Mouse (Mus musculus): Measurements from ENCODE around the gene Tmbim4. TPM values are rescaled to one million over a fixed set of nuclear protein-coding genes. Genes with fewer than 3 reads are reported as not detected.

The Tmbim4 gene
- 208 and 218 TPM in 2 replicates for polyA plus RNA-seq (2015; fragmentation: Nextera tagmentation; extraction: Ambion mirVana)

DNA sequence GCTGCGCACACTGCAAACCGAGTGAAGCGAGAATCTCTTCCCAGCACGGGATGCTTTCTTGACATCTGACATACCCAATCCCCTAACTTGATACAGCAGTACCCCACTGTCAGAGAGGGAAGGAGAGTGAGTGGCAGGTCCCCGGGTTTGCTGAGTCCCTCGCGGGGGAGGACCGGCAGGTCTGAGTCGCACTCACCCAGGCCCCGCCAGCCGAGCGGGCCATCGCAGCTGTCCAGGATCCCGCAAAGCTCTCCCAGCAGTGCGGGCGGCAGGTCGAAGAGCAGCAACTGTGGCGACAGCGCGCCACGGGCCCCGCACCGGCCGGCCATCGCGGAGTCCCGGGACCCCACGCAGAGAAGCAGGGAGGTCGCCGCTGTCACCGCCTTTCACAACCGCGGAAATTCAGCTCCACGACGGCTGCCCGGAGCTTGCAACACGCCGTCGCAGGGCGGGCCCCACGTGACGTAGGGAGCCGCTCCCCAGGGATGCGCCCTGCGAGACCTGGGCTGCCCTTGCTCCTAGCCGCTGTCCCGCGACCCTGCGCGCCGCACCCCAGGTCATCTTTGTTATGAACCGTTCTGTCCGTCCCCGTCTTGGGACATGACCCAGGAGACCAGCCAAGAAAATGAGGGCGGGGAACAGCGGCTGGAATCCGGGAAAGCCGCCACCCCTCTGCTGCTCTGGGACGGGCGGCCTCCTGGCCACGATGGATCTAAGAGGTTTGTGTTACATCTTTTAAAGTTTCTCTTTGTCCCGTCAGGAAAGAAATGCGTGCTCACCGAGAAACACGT lies at the start of gene Tmbim4:
Tmbim4 (plus strand) TSS at position 460 of the 791 bp plus-strand sequence.
- Histone ChIP-seq H3K9me3 (ENCODE audit: low read length) (no peaks in the 10 kb centered on the region), H3K4me3 (ENCODE audit: low read length) (peak within 1 kb of the TSS; percentile 64), H3K27me3 (ENCODE audit: insufficient read depth, low read length) (peaks cover 9% of the 10 kb centered on the region; the same call in 1 of the 2 replicates), H3K4me2 (replicated peaks; ENCODE audit: low read depth, low read length) (peak within 1 kb of the TSS; percentile 91), H3K9ac (replicated peaks; ENCODE audit: low read length) (peak within 1 kb of the TSS; percentile 70), H3K27ac (ENCODE audit: low read length) (no peak within 1 kb of the TSS), H3K4me1 (ENCODE audit: insufficient read depth, low read length) (peaks cover 9% of the 10 kb centered on the region; the same call in 1 of the 2 replicates), H3K36me3 (ENCODE audit: insufficient read depth, low read length) (no peaks in the 10 kb centered on the region)
- WGBS = 1% methylated on average over 64 of the region's 65 CpGs
- ATAC-seq (ENCODE audit: low FRiP score, low TSS enrichment) = peak; percentile 84

DNA sequence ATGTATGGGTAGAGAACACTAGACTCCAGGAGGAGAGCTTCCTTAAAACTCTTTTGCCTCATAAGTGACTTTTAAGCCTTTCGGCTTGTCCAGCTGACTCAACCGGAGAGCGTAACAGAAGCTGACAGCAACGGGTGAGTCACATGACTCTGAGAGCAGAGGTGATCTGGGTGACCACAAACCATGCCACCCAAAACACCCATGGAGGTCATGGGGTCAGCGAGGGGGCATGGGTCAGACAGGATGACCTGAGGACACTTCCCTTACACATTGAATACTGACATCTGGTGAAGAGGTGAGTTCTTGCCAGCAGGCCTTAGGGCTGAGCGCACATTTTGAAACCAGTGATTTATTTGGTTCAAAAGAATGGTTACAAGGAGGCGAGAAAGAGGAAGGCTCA lies 49.7 kb upstream of the Tmbim4 start:
- 79% methylated on average over 7 of the region's 7 CpGs for WGBS
- no peak overlapping the region for H3K4me3 ChIP-seq (ENCODE audit: low read length)
- ATAC-seq (ENCODE audit: low FRiP score, low TSS enrichment) = no peak
- peaks cover 9% of the 10 kb centered on the region; the same call in 1 of the 2 replicates for H3K9me3 ChIP-seq (ENCODE audit: low read length)
- H3K4me1 ChIP-seq (ENCODE audit: insufficient read depth, low read length) = no peaks in the 10 kb centered on the region
- no peaks in the 10 kb centered on the region for H3K27me3 ChIP-seq (ENCODE audit: insufficient read depth, low read length)
- no peaks in the 10 kb centered on the region for H3K36me3 ChIP-seq (ENCODE audit: insufficient read depth, low read length)
- no peak overlapping the region for H3K9ac ChIP-seq (replicated peaks; ENCODE audit: low read length)
- no peak overlapping the region for H3K27ac ChIP-seq (ENCODE audit: low read length)
- no peak overlapping the region for H3K4me2 ChIP-seq (replicated peaks; ENCODE audit: low read depth, low read length)

DNA sequence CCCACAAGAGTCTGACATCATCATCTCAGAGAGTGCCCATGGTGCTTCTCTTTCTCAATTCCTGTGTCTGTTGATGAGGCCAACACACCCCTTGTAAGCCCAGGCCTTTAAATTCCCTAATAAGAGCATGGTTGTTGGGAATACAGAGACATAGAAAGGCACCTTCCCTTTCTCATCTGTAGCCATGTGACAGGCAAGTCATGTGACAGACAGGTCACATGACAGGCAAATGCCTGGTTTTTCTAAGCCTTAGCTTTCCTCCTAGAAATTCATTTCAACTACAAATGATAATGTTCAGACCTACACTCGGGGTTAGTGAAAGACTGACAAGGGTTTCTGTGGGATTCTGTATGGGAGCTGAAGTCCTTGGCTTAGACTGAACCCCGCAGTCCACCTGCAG lies 47.5 kb upstream of the Tmbim4 start:
- no peaks in the 10 kb centered on the region for H3K27me3 ChIP-seq (ENCODE audit: insufficient read depth, low read length)
- ATAC-seq (ENCODE audit: low FRiP score, low TSS enrichment) = no peak
- H3K9ac ChIP-seq (replicated peaks; ENCODE audit: low read length) = no peak overlapping the region
- WGBS = 84% methylated on average over 2 of the region's 2 CpGs
- H3K4me3 ChIP-seq (ENCODE audit: low read length) = no peak overlapping the region
- no peak overlapping the region for H3K27ac ChIP-seq (ENCODE audit: low read length)
- no peaks in the 10 kb centered on the region for H3K36me3 ChIP-seq (ENCODE audit: insufficient read depth, low read length)
- peaks cover 9% of the 10 kb centered on the region; the same call in 1 of the 2 replicates for H3K9me3 ChIP-seq (ENCODE audit: low read length)
- no peak overlapping the region for H3K4me2 ChIP-seq (replicated peaks; ENCODE audit: low read depth, low read length)
- H3K4me1 ChIP-seq (ENCODE audit: insufficient read depth, low read length) = no peaks in the 10 kb centered on the region

DNA sequence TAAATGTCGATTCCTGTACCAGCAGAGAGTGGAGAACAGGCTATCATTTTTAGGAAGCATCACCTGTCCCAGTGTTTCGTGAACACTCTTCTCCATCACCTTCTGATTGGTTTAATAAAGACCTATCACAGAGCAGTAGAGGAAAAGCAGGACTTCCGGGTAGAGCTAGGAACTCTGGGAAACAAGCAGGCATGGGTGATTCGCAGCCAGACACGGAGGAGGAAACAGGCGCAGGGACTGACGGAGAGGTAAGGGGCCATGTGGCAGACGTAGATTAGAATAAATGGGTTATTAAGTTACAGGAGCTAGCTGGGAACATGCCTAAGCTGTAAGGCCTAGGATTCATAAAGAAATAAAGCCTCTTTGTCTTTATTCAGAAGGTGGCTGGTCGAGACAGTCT lies 40.9 kb upstream of the Tmbim4 start:
- Histone ChIP-seq H3K4me2 (replicated peaks; ENCODE audit: low read depth, low read length) (no peak overlapping the region), H3K27ac (ENCODE audit: low read length) (no peak overlapping the region), H3K4me1 (ENCODE audit: insufficient read depth, low read length) (no peaks in the 10 kb centered on the region), H3K27me3 (ENCODE audit: insufficient read depth, low read length) (no peaks in the 10 kb centered on the region), H3K9ac (replicated peaks; ENCODE audit: low read length) (no peak overlapping the region), H3K4me3 (ENCODE audit: low read length) (no peak overlapping the region), H3K36me3 (ENCODE audit: insufficient read depth, low read length) (no peaks in the 10 kb centered on the region), H3K9me3 (ENCODE audit: low read length) (no peaks in the 10 kb centered on the region)
- ATAC-seq (ENCODE audit: low FRiP score, low TSS enrichment) = no peak
- 78% methylated on average over 9 of the region's 9 CpGs for WGBS

DNA sequence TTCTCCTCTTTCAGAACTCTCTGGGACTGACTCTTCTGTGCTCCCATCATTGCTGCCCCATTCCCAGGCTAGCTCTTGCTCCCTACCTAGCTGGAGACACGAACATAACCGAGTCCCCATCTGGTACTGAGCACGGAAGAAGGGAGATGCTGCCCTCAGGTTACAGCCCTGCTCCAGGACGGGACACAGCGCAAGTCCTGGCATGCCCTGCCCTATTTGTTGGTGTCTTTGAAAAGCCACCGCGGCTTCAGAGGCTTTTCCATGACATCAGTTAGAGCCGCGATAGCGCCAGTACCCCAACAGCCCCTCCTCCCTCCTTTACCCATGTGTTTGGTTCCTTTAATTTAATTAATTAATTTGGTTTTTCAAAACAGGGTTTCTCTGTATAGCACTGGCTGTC lies 38.5 kb upstream of the Tmbim4 start:
- no peak overlapping the region for H3K9ac ChIP-seq (replicated peaks; ENCODE audit: low read length)
- H3K9me3 ChIP-seq (ENCODE audit: low read length) = no peaks in the 10 kb centered on the region
- WGBS = 89% methylated on average over 10 of the region's 10 CpGs
- no peak overlapping the region for H3K4me2 ChIP-seq (replicated peaks; ENCODE audit: low read depth, low read length)
- no peak for ATAC-seq (ENCODE audit: low FRiP score, low TSS enrichment)
- no peaks in the 10 kb centered on the region for H3K4me1 ChIP-seq (ENCODE audit: insufficient read depth, low read length)
- no peak overlapping the region for H3K27ac ChIP-seq (ENCODE audit: low read length)
- H3K27me3 ChIP-seq (ENCODE audit: insufficient read depth, low read length) = no peaks in the 10 kb centered on the region
- no peaks in the 10 kb centered on the region for H3K36me3 ChIP-seq (ENCODE audit: insufficient read depth, low read length)
- H3K4me3 ChIP-seq (ENCODE audit: low read length) = no peak overlapping the region

DNA sequence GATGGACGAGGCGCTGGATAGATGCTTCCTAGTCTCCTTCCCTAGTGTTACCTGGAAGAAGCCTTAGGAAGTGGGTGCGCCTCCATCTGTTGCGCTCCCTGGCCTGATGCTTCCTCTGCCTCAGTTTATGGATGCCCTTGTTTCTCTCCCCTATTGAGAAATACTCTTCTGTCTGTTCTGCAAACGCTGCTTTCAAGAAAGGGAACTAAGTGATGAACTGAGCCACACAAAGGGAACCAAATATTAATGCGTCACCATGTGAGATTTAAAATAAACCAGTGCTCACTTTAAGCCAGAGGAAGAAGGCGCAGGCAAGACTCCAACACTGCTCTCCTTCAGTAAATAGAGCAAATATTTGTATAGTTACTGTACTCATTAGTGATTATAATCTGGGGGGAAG lies 37.9 kb upstream of the Tmbim4 start:
- Histone ChIP-seq H3K4me3 (ENCODE audit: low read length) (no peak overlapping the region), H3K9ac (replicated peaks; ENCODE audit: low read length) (no peak overlapping the region), H3K27me3 (ENCODE audit: insufficient read depth, low read length) (no peaks in the 10 kb centered on the region), H3K27ac (ENCODE audit: low read length) (no peak overlapping the region), H3K9me3 (ENCODE audit: low read length) (no peaks in the 10 kb centered on the region), H3K36me3 (ENCODE audit: insufficient read depth, low read length) (no peaks in the 10 kb centered on the region), H3K4me1 (ENCODE audit: insufficient read depth, low read length) (peaks cover under 1% of the 10 kb centered on the region; the same call in 1 of the 2 replicates), H3K4me2 (replicated peaks; ENCODE audit: low read depth, low read length) (no peak overlapping the region)
- ATAC-seq (ENCODE audit: low FRiP score, low TSS enrichment) = no peak
- 90% methylated on average over 7 of the region's 7 CpGs for WGBS

DNA sequence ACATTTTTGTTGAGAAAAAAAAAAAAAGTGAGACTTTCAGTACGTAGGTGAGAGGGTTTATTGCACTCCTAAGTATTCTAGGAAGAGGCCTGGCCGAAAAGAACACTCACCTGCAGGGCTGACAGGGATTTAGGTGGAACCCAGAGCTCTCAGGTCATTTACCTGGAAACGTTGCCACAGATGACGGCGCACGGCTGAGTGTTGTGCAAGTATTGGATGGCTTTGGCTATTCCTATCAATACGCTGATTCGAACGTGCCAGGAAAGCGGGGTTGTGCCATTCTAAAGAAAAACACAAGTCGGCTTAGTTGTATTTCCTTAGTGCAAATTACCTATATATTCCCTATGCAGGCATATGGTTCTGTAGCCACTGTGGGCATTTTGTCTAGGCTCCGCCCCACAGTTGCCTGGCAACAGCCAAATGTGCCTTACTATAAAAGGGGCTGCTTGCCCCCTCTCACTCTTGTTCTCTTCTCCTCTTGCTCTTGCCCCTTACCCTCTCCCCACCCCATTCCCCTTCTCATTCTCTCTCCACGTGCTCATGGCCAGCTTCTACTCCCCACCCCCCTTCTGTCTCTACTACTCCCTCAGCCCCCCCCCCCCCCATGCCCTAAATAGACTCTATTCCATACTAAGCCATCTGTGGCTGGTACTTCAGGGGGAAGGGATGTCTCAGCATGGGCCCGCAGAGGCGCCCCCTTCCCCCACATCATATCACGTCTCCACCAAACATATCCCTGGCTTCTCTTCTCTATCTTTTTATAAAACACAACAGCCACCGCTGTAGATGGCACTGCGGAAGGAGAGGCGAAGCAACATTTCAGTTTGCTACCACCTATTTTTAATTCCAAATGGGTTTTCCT lies 36.2 kb upstream of the Tmbim4 start:
- H3K9me3 ChIP-seq (ENCODE audit: low read length) = no peaks in the 10 kb centered on the region
- no peak for ATAC-seq (ENCODE audit: low FRiP score, low TSS enrichment)
- no peak overlapping the region for H3K4me2 ChIP-seq (replicated peaks; ENCODE audit: low read depth, low read length)
- peaks cover 8% of the 10 kb centered on the region for H3K4me1 ChIP-seq (ENCODE audit: insufficient read depth, low read length)
- no peaks in the 10 kb centered on the region for H3K36me3 ChIP-seq (ENCODE audit: insufficient read depth, low read length)
- H3K4me3 ChIP-seq (ENCODE audit: low read length) = no peak overlapping the region
- no peak overlapping the region for H3K9ac ChIP-seq (replicated peaks; ENCODE audit: low read length)
- H3K27ac ChIP-seq (ENCODE audit: low read length) = no peak overlapping the region
- no peaks in the 10 kb centered on the region for H3K27me3 ChIP-seq (ENCODE audit: insufficient read depth, low read length)
- 90% methylated on average over 19 of the region's 19 CpGs for WGBS

DNA sequence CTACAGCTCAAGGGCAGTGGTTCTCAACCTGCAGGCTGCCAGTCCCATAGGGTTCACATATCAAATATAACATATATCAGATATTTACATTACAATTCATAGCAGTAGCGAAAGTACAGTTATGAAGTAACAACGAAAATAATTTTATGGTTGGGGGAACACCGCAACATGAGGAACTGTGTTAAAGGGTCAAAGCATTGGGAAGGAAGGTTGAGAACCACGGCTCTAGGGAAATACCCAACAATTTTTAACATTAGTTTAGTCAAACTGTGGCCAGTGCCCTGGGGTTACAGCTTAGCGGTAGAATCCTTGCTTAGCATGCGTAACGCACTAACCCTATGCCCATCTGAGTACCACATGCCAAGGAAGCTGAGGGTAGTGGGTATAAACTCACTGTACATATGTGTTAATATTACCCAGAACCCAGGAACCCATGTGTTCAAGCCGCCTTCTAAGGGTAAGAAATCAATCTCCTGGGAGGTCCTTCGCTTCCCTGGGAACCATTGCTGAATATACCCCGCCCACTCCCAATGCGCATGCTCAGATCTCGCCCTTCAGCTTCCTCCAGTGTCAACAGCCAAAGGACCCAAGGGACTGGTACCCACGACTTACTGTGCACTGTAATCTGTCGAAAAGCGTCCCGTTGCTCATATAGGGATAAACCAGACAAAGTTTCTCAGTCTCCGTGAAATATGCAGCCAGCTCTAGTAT lies 35.4 kb upstream of the Tmbim4 start:
- H3K9me3 ChIP-seq (ENCODE audit: low read length) = no peaks in the 10 kb centered on the region
- H3K27me3 ChIP-seq (ENCODE audit: insufficient read depth, low read length) = no peaks in the 10 kb centered on the region
- peaks cover 8% of the 10 kb centered on the region for H3K4me1 ChIP-seq (ENCODE audit: insufficient read depth, low read length)
- H3K4me3 ChIP-seq (ENCODE audit: low read length) = no peak overlapping the region
- 91% methylated on average over 17 of the region's 17 CpGs for WGBS
- no peak overlapping the region for H3K27ac ChIP-seq (ENCODE audit: low read length)
- ATAC-seq (ENCODE audit: low FRiP score, low TSS enrichment) = no peak
- H3K36me3 ChIP-seq (ENCODE audit: insufficient read depth, low read length) = no peaks in the 10 kb centered on the region
- no peak overlapping the region for H3K4me2 ChIP-seq (replicated peaks; ENCODE audit: low read depth, low read length)
- H3K9ac ChIP-seq (replicated peaks; ENCODE audit: low read length) = no peak overlapping the region

DNA sequence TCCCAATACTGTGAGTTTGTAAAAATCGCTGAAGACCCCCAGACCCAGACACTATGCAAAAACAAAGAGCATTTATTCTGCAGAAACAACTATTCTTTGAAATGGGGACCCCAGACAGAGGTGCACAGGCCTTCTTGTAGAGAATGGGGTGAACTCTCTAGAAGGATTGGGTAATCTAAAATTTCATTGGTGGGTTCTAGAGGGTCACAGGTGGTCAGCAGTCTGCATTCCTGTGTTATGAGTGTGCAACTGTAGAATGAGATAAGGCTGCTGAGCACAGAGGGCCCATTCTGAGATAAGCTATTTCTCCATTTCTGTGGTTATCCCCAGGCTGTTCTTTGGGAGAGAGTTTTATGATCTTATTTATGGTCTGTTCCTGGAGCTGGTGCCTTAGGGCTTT lies 33.3 kb upstream of the Tmbim4 start:
- H3K27ac ChIP-seq (ENCODE audit: low read length) = no peak overlapping the region
- ATAC-seq (ENCODE audit: low FRiP score, low TSS enrichment) = no peak
- H3K4me1 ChIP-seq (ENCODE audit: insufficient read depth, low read length) = peaks cover 8% of the 10 kb centered on the region
- 78% methylated on average over 1 of the region's 1 CpGs for WGBS
- H3K27me3 ChIP-seq (ENCODE audit: insufficient read depth, low read length) = no peaks in the 10 kb centered on the region
- H3K9ac ChIP-seq (replicated peaks; ENCODE audit: low read length) = no peak overlapping the region
- H3K4me2 ChIP-seq (replicated peaks; ENCODE audit: low read depth, low read length) = no peak overlapping the region
- no peak overlapping the region for H3K4me3 ChIP-seq (ENCODE audit: low read length)
- H3K9me3 ChIP-seq (ENCODE audit: low read length) = no peaks in the 10 kb centered on the region
- no peaks in the 10 kb centered on the region for H3K36me3 ChIP-seq (ENCODE audit: insufficient read depth, low read length)

Measured in kidney, embryonic 16.5 days (tissue).